9 mouse cellular contexts compared by ENCODE assay signal in genomic region chr1:126656246-126656645, GRCm38 (mm10).
A peak's percentile ranks its signal among the peaks of the same experiment; 100 is the strongest.
DNase-seq lines count a peak whose midpoint lies in the region; ATAC-seq and TF ChIP-seq lines count a peak whose summit lies in the region.
"Had no signal": no experiment of that assay in that cellular context is flagged by ENCODE, and none has a peak within 500 bp of the region (broad histone marks: within the 10 kb centered on the region; RNA-seq: fewer than 3 reads in every experiment).

No protein-coding gene starts in this region.

- no peaks in the 10 kb centered on the region for H3K9me3 ChIP-seq in midbrain, embryonic 10.5 days (replicated peaks)
- no peaks in the 10 kb centered on the region for H3K9me3 ChIP-seq in midbrain, embryonic 14.5 days (ENCODE audit: control insufficient read depth, low read length)
- no peaks in the 10 kb centered on the region for H3K9me3 ChIP-seq in intestine, postnatal 0 days (ENCODE audit: control insufficient read depth)

- peak overlapping the region; percentile 55; the same call in 1 of the 2 replicates for H3K27ac ChIP-seq in midbrain, embryonic 10.5 days (replicated peaks)
- no peak overlapping the region for H3K27ac ChIP-seq in midbrain, embryonic 14.5 days (replicated peaks; ENCODE audit: low read depth, low read length)
- H3K27ac ChIP-seq in intestine, postnatal 0 days (ENCODE audit: low read depth, low read length) = no peak overlapping the region

- peaks cover 25% of the 10 kb centered on the region for H3K4me1 ChIP-seq in midbrain, embryonic 10.5 days
- 0 out of 2 replicates have a peak, but pooled peaks cover 3% of the 10 kb centered on the region for H3K4me1 ChIP-seq in midbrain, embryonic 14.5 days (ENCODE audit: control insufficient read depth, insufficient read depth, low read length)
- no peaks in the 10 kb centered on the region for H3K4me1 ChIP-seq in intestine, postnatal 0 days (replicated peaks; ENCODE audit: control insufficient read depth, insufficient read depth, low read length)

- no peak overlapping the region for H3K4me2 ChIP-seq in midbrain, embryonic 14.5 days (ENCODE audit: low read length)
- H3K4me2 ChIP-seq in intestine, postnatal 0 days (replicated peaks; ENCODE audit: low read depth) = no peak overlapping the region

- WGBS in midbrain, embryonic 10.5 days = 65% methylated on average over 2 of the region's 2 CpGs
- 67% methylated on average over 2 of the region's 2 CpGs for WGBS in midbrain, embryonic 14.5 days
- 81% methylated on average over 2 of the region's 2 CpGs for WGBS in intestine, postnatal 0 days

- no peak for ATAC-seq in midbrain, embryonic 14.5 days (ENCODE audit: low FRiP score, low TSS enrichment)
- no peak for ATAC-seq in intestine, postnatal 0 days

- no peak for TF ChIP-seq CTCF in intestine, postnatal 0 days (IDR thresholded peaks at IDR 0.05; ENCODE audit: low read depth)

- no peak for DNase-seq in midbrain, embryonic 10.5 days (ENCODE audit: low spot score)
- no peak for DNase-seq in midbrain, embryonic 14.5 days
- DNase-seq in frontal cortex, postnatal 14 days (ENCODE audit: low spot score in 2 of 2) = peak; percentile 14 to 32
- DNase-seq in layer of hippocampus, postnatal 10 days (ENCODE audit: low spot score in 2 of 2) = peak; percentile 38 to 54
- DNase-seq in right cerebral cortex, postnatal 4 days = peak; percentile 14
- no peak for DNase-seq in urinary bladder, postnatal 36 days (ENCODE audit: low spot score in 2 of 2)
- no peak for DNase-seq in lung, postnatal 25 days (ENCODE audit: low spot score)
- DNase-seq: kidney, adult 2 months had no signal

- no peaks in the 10 kb centered on the region for H3K36me3 ChIP-seq in midbrain, embryonic 10.5 days
- H3K36me3 ChIP-seq in midbrain, embryonic 14.5 days (ENCODE audit: control insufficient read depth, insufficient read depth, low read length) = no peaks in the 10 kb centered on the region
- H3K36me3 ChIP-seq in intestine, postnatal 0 days (ENCODE audit: control insufficient read depth, insufficient read depth) = no peaks in the 10 kb centered on the region

- no peak overlapping the region for H3K4me3 ChIP-seq in midbrain, embryonic 10.5 days
- no peak overlapping the region for H3K4me3 ChIP-seq in midbrain, embryonic 14.5 days (replicated peaks; ENCODE audit: low read depth, low read length)
- no peak overlapping the region for H3K4me3 ChIP-seq in intestine, postnatal 0 days (ENCODE audit: low read depth, low read length)

- no peaks in the 10 kb centered on the region for H3K27me3 ChIP-seq in midbrain, embryonic 10.5 days (ENCODE audit: low read depth, poor library complexity, severe bottlenecking)
- H3K27me3 ChIP-seq in midbrain, embryonic 14.5 days (ENCODE audit: control insufficient read depth, insufficient read depth, low read length) = no peaks in the 10 kb centered on the region
- H3K27me3 ChIP-seq in intestine, postnatal 0 days (replicated peaks; ENCODE audit: control insufficient read depth, insufficient read depth, low read length) = no peaks in the 10 kb centered on the region

- H3K9ac ChIP-seq in midbrain, embryonic 14.5 days (replicated peaks; ENCODE audit: low read length) = no peak overlapping the region
- H3K9ac ChIP-seq in intestine, postnatal 0 days (ENCODE audit: low read depth, low read length) = no peak overlapping the region

Comparison
In these comparisons a context has a peak if more than half of its experiments do, and no peak if none do; other contexts are left out.
1. DNase-seq: peak in frontal cortex, postnatal 14 days (2 of 2), layer of hippocampus, postnatal 10 days (2 of 2) and right cerebral cortex, postnatal 4 days (single experiment); none in midbrain, embryonic 10.5 days (single experiment), midbrain, embryonic 14.5 days (single experiment), urinary bladder, postnatal 36 days (0 of 2) and lung, postnatal 25 days (single experiment).